Mouse (Mus musculus) duodenum, adult 2 months (tissue): Measurements from ENCODE around the gene Tas2r125. TPM values are rescaled to one million over a fixed set of nuclear protein-coding genes. Genes with fewer than 3 reads are reported as not detected.

Experiments
- polyA plus RNA-seq: library from polyadenylated mRNA; depleted of rRNA; stranded (reverse); fragments of >200 nt; gene quantifications from 2 replicates; pipeline ENCODE4 v1.2.3, GENCODE M21; 2012; ENCODE audit warnings: low replicate concordance; rRNA removed

The Tas2r125 gene
- polyA plus RNA-seq, result not detected in 2 replicates

GRCm38 (mm10) chr6:132909351-132909750, at the start of gene Tas2r125:
Tas2r125 (plus strand) TSS chr6:132909651.

DNA sequence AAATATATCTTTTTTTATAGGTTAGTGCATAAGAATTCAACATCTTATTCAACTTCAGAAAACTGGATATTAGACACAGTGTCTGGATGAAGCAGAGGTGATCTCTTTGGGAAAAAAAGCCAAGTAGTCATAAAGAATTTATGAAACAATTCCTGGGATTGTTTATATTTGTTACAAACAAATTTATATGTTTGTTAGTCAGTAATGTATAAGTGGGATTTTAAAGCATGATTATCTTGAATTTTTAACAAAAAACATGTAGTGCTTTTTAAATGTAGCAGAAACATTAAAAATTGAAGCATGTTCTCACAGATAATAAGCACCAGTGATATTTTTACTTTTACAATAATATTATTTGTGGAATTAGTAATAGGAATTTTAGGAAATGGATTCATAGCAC, 41.7 kb upstream of the Tas2r125 start, which contains the start of gene Tas2r110:
TSS of gene Tas2r110 (plus strand) at position 301 of the 400 bp plus-strand sequence.

DNA sequence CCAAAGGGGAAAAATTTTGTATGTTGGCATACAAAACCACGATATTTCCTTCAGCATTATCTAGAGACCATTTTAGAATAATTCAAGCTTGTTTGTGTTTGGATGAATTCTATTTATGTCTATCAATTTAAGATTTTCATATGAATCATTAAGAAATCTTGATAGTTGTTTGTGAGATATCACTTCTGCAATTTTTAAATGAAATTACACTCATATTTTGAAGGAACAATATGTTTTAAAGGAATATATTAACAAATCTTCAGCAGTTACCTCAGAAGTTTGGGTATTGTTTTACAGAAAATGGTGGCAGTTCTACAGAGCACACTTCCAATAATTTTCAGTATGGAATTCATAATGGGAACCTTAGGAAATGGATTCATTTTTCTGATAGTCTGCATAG, 16.7 kb upstream of the Tas2r125 start, which contains the start of gene Tas2r113:
TSS of gene Tas2r113 (plus strand) at position 301 of the 400 bp plus-strand sequence.

DNA sequence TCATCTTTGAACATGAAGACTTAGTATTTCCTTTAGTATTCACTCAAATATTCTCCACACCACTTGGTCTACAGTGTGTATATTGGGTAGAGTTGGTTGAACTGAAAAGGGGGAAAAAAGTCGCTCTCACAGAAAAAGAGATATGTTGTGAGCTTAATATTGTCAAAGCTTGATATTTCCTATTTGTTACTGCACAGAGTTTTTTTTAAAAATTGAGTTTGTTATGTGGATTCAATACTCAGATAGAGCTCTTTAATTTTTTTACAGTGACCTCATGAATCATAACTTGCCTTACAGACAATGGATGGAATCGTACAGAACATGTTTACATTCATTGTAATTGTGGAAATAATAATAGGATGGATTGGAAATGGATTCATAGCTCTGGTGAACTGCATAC, 41.4 kb downstream of the Tas2r125 start, which contains the start of gene Tas2r129:
TSS of gene Tas2r129 (plus strand) at position 301 of the 400 bp plus-strand sequence.

GRCm38 (mm10) chr6:132957819-132958218, 48.4 kb downstream of the Tas2r125 start, which contains the start of gene Tas2r131:
Tas2r131 (minus strand) TSS chr6:132957919.

Other genes with a start within 250 kb of the Tas2r125 start
- gene Tas2r121, start 208.6 kb upstream of the Tas2r125 start, polyA plus RNA-seq, result not detected in 2 replicates
- not detected in 2 replicates for gene Tas2r122, start 197.7 kb upstream of the Tas2r125 start, polyA plus RNA-seq
- not detected in 2 replicates for gene Tas2r115, start 171.6 kb upstream of the Tas2r125 start, polyA plus RNA-seq
- not detected in 2 replicates for gene Tas2r124, start 154.9 kb upstream of the Tas2r125 start, polyA plus RNA-seq
- gene Tas2r102, start 147.5 kb upstream of the Tas2r125 start, polyA plus RNA-seq, result not detected in 2 replicates
- gene Tas2r136, start 131.5 kb upstream of the Tas2r125 start, polyA plus RNA-seq, result not detected in 2 replicates
- not detected in 2 replicates for gene Tas2r117, start 106.8 kb upstream of the Tas2r125 start, polyA plus RNA-seq
- not detected in 2 replicates for gene Tas2r123, start 62.5 kb upstream of the Tas2r125 start, polyA plus RNA-seq
- not detected in 2 replicates for gene Tas2r116, start 54.2 kb upstream of the Tas2r125 start, polyA plus RNA-seq
- not detected in 2 replicates for gene Tas2r110, start 41.6 kb upstream of the Tas2r125 start, polyA plus RNA-seq
- gene Tas2r113, start 16.6 kb upstream of the Tas2r125 start, polyA plus RNA-seq, result not detected in 2 replicates
- not detected in 2 replicates for gene Tas2r129, start 41.5 kb downstream of the Tas2r125 start, polyA plus RNA-seq
- gene Tas2r131, start 48.3 kb downstream of the Tas2r125 start, polyA plus RNA-seq, result not detected in 2 replicates
- not detected in 2 replicates for gene Tas2r109, start 71.3 kb downstream of the Tas2r125 start, polyA plus RNA-seq
- not detected in 2 replicates for gene Tas2r103, start 127.5 kb downstream of the Tas2r125 start, polyA plus RNA-seq
- gene Tas2r140, start 146.2 kb downstream of the Tas2r125 start, polyA plus RNA-seq, result not detected in 2 replicates
- 77.9 and 96.2 TPM in 2 replicates for gene Smim10l1, start 195.3 kb downstream of the Tas2r125 start, polyA plus RNA-seq